In genomic region chr5:5265401-5265841, GRCm38 (mm10) we compare ENCODE assay signal across 11 mouse cellular contexts.
DNase-seq lines count a peak whose midpoint lies in the region; ATAC-seq and TF ChIP-seq lines count a peak whose summit lies in the region.
"Had no signal": no experiment of that assay in that cellular context is flagged by ENCODE, and none has a peak within 500 bp of the region (broad histone marks: within the 10 kb centered on the region; RNA-seq: fewer than 3 reads in every experiment).

No protein-coding gene starts in this region.

- no peaks in the 10 kb centered on the region for H3K36me3 ChIP-seq in liver, postnatal 0 days (replicated peaks; ENCODE audit: insufficient read depth, low read length)
- H3K36me3 ChIP-seq in kidney, embryonic 15.5 days = no peaks in the 10 kb centered on the region

- no peaks in the 10 kb centered on the region for H3K27me3 ChIP-seq in liver, postnatal 0 days (ENCODE audit: insufficient read depth, low read length)
- H3K27me3 ChIP-seq in kidney, embryonic 15.5 days = no peaks in the 10 kb centered on the region

- no peaks in the 10 kb centered on the region for H3K9me3 ChIP-seq in liver, postnatal 0 days (ENCODE audit: low read length)
- H3K9me3 ChIP-seq in kidney, embryonic 15.5 days (replicated peaks) = no peaks in the 10 kb centered on the region

- 47% methylated on average over 8 of the region's 8 CpGs for WGBS in liver, postnatal 0 days (ENCODE audit: insufficient replicate concordance)
- 51% methylated on average over 8 of the region's 8 CpGs for WGBS in kidney, embryonic 15.5 days

- H3K9ac ChIP-seq in liver, postnatal 0 days (replicated peaks) = no peak overlapping the region
- no peak overlapping the region for H3K9ac ChIP-seq in kidney, embryonic 15.5 days

- TF ChIP-seq EP300 in liver, postnatal 0 days (IDR thresholded peaks at IDR 0.05; ENCODE audit: low read depth) = no peak

- no peak for TF ChIP-seq CTCF in liver, postnatal 0 days (IDR thresholded peaks at IDR 0.05; ENCODE audit: low read depth)

- peak; percentile 7 to 22 for DNase-seq in cerebellum, postnatal 14 days
- DNase-seq in cerebellum, adult 11-12 months = no peak
- no peak for DNase-seq in liver, postnatal 0 days
- DNase-seq in liver = no peak
- DNase-seq in layer of hippocampus, postnatal 25 days (ENCODE audit: extremely low spot score in 1 of 2, low spot score in 1 of 2) = peak; percentile 28 to 46
- peak; percentile 55 for DNase-seq in right cerebral cortex, postnatal 25 days
- no peak for DNase-seq in testis, postnatal 14 days (ENCODE audit: low spot score)

- no peak overlapping the region for H3K4me3 ChIP-seq in liver, postnatal 0 days (ENCODE audit: low read depth, low read length)
- no peak overlapping the region for H3K4me3 ChIP-seq in kidney, embryonic 15.5 days (replicated peaks)
- H3K4me3 ChIP-seq: erythroblast, embryonic 14.5 days had no signal

- H3K4me2 ChIP-seq in liver, postnatal 0 days (ENCODE audit: low read depth, low read length) = 0 out of 2 replicates have a peak overlapping the region, but pooled peaks have one; percentile 3
- H3K4me2 ChIP-seq in kidney, embryonic 15.5 days = no peak overlapping the region

- no peak for ATAC-seq in liver, postnatal 0 days
- ATAC-seq in kidney, embryonic 15.5 days (replicated peaks; ENCODE audit: low FRiP score) = no peak

- no peak overlapping the region for H3K27ac ChIP-seq in liver, postnatal 0 days (ENCODE audit: low read depth)
- H3K27ac ChIP-seq in kidney, embryonic 15.5 days = no peak overlapping the region
- H3K27ac ChIP-seq: kidney, postnatal 0 days; macrophage had no signal

- no peaks in the 10 kb centered on the region for H3K4me1 ChIP-seq in liver, postnatal 0 days (ENCODE audit: insufficient read depth)
- peaks cover 10% of the 10 kb centered on the region; the same call in 1 of the 2 replicates for H3K4me1 ChIP-seq in kidney, embryonic 15.5 days

Comparison
In these comparisons a context has a peak if more than half of its experiments do, and no peak if none do; other contexts are left out.
1. DNase-seq: peak in cerebellum, postnatal 14 days (2 of 2), layer of hippocampus, postnatal 25 days (2 of 2) and right cerebral cortex, postnatal 25 days (single experiment); none in cerebellum, adult 11-12 months (single experiment), liver, postnatal 0 days (single experiment), liver (single experiment) and testis, postnatal 14 days (single experiment).